Mouse (Mus musculus) testis, postnatal 10 days (tissue): ENCODE results near the gene Rhcg.

Experiments
- DNase-seq: peaks from one replicate; pipeline ENCODE4 v3.0.0; 2021; ENCODE audit warnings: low spot score

Rhcg gene

GRCm38 (mm10) chr7:79617418-79617817, at the start of gene Rhcg:
Gene Rhcg, minus strand, starts transcription at chr7:79617657.
- DNase-seq: peak; percentile 53

DNA sequence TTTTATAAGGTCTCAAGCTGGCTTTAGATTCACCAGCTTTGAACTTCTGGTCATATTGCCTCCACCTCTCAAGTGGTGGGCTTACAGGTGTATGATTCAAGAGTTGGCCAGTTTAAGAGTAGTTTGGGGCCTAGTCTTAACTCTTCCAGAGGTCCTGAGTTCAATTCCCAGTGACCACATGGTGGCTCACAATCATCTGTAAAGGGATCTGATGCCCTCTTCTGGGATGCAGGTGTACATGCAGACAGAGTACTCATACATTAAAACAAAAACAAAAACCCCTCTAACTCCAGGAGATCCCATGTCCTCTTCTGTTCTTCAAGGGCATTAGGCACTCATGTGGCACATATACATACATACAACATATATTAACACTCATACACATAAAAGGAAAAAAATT, 49.2 kb upstream of the Rhcg start:
- no peak for DNase-seq

DNA sequence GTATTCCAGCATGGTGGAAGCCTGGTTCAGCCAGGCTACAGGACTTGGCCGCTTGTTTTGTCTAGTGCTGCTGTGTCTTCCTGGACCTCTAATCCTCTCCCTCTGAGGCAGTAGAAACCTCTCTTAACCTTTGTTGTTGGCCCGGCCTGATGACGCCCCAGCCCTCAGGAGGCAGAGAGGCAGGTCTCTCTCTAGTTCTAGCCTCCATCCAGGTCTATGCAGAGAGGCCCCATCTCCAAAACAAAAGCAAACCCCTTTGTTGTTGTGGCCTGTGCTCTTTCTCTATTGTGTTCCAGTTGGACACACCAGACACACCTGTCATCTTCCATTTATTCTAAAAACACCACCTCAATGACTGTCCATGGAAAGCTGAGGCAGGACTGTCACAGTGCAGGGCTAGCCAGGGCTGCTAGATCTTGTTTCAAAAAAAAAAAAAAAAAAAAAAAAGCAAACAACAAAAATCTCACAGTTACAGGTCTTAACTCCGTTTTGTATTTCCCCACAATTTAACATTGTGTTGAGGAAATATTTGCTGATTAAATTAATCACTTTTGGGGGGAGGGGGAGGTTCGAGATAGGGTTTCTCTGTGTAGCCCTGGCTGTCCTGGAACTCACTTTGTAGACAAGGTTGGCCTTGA, 43.9 kb upstream of the Rhcg start:
- no peak for DNase-seq

DNA sequence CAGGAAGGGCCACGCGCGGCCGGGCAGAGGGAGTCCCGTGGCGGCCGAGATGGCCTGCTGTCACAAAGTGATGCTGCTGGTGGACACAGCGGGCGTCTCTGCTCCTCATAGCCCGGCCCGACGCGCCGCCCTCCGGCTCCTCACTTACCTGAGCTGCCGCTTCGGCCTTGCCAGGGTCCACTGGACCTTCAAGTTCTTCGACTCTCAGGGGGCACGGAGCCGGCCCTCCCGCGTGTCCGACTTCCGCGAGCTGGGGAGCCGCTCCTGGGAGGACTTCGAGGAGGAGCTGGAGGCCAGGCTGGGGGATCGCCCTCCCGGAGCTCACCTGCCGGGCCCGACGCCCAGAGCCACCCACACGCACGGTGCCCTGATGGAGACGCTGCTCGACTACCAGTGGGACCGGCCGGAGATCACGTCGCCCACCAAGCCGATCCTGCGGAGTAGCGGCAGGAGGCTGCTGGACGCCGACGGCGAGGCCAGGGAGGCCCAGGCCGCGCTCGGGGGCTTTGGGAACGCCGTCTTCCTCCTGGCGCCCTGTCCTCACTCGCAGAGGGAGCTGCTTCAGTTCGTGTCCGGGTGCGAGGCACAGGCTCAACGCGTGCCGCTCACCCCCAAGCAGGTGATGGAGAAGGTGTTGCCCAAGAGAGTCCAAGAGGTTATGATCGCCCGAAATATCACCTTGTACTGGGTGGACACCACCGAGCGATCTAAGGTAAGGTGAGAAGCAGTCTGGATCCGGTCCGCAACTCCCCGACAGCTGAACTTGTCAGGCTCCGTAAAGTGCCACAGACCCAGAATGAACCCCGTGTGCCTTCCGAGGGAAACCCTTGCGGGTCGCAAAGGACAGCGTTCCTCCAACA, 43.1 kb upstream of the Rhcg start:
- no peak for DNase-seq

DNA sequence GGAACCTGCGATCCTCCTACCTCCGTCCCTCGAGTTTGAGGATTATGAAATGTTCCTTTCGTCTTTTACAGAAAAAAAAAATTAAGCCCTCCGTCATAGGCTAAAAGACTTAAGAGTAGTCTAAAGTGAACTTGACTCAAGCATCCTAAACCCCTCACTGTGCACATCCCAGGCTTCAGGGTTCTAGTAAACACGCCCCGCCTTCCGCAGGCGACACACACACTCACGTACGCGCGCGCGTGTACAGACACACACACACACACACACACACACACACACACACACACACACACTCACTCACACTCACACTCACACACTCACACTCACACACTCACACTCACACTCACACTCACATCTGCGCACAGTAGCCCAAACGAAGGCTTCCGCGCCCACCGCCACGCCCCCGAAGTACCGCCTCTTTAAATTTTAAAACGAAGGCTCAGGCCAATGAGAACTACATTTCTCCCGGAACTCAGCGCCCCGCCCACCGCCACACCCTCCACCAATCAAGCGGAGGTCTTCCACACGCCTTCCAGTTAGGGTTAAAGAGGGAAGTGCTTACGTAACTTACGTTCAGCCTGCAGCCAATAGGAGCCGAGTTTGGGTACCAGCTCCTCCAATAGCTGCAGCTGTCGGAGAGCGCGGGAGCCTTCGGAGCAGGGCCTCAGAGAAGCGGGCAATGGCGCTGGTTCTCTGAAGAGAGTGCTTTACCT, 42.3 kb upstream of the Rhcg start, which contains the start of gene Ticrr:
Gene Ticrr, plus strand, starts transcription at position 619 of the 713 bp plus-strand sequence.
- DNase-seq: peak; percentile 99

DNA sequence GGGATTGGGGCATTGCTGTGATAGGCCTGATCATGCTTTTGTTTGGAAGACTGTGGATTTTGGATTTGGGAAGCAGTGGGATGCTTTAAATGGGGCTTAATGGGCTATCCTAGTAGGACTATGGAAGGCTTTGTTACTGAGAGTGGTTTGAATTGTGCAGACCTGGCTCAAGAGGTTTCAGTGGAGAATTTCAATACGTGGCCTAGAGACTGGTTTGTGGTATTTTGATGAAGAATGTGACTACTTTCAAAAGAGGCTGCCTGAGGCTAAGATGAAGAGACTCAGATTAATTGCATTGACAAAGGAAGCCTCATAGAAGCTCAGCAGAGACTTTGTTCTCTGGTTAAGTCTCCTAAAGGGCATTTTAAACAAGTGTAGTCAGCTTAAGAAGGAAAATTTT, 37.1 kb upstream of the Rhcg start:
- DNase-seq: no peak

GRCm38 (mm10) chr7:79654185-79654584, 36.7 kb upstream of the Rhcg start:
- no peak for DNase-seq

GRCm38 (mm10) chr7:79649005-79649404, 31.5 kb upstream of the Rhcg start:
- peak; percentile 83 for DNase-seq

GRCm38 (mm10) chr7:79647233-79647632, 29.8 kb upstream of the Rhcg start:
- peak; percentile 56 for DNase-seq

DNA sequence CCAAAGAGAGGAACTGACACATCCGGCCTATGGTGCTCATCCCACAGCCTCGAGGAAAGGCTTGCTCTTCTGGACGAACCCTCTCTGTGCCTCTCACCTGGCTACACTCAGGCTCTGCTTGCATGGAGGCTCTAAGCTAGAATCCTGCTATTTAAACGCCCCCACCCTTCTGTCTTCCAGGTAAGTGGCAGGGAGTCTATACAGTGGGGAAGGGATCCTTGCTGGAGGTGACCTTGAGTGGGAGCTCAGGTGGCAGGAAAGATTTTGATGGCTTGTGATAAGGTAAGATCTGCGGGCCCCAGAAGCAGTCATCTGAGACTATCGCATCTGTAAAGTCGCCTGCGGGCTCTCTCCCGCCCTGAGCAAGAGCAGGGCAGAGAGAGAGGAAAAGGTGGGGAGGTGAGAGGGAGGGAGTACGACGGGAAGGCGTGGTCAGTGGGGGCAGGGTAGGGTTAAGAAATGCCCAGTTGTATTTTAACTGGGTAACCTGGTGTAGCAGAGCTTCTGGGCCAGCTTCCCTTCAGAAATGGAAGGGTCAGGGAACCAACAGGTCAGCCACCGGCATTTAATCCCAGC, 14.4 kb upstream of the Rhcg start:
- DNase-seq: no peak

DNA sequence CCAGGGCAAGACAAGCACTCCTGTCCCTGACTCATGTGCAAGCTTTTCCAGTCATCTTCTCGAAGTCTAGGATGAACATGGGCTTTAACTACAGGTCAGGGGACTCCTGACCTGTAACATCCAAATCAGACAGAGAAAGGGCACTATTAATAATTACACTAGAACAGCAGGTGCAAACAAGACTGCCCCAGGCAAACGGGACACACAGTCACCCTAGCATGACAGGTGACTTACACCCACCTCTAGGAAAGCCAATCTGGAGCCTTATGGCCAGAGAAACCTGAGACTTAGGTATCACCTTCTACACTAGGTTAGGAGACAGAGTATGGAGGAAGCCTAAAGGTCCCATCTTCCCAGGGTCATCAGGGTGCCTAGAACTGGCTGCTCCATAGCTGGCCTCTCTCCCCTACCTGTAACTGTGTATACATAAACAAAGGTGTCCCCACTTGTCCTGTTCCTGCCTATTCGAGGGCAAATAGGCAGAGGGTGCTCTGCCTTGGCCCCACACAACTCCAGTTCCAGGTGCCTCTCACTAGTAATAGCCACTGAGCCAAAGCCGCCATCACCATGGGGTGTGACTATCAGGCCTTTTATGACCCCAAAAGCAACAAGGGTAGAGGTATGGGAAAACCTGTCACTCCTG, 10.9 kb upstream of the Rhcg start:
- DNase-seq: no peak

DNA sequence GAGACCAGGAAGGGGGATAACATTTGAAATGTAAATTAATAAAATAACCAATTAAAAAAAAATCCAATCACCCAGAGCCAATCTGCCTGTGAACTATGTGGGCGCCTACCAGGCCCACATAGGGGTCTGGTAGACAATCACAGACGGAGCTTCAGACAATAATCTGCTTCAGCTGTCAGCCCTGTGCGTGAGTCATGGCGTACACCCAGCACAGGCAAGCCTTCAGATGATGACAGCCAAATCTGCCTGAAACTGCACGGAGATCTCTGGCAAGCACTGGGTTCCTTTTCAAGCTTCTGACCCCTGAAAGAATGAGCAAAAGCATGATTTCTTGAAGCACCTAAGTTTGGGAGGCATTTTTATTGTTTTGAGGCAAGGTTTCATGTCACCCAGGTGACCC, 8.7 kb upstream of the Rhcg start:
- no peak for DNase-seq

GRCm38 (mm10) chr7:79623086-79623485, 5.6 kb upstream of the Rhcg start:
- DNase-seq: no peak

DNA sequence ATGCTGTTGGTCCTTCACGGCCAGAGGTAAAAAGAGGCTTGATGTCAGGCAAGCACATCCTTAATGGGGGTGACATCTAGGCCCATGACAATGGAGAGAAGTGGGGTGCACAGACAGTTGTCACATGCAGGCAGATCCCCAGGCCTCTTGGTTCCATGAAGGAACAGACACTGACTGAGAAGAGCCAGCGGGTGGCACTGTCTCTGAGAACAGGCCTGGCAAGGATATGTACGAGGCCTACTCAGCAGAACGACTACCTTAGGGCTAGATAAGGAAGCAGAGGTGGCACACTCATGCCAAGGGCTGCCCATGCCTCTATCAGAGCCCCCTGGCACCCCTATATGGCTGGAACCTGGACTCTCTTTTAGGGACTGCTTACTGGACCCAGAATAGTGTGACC, 2.0 kb upstream of the Rhcg start:
- DNase-seq: no peak

DNA sequence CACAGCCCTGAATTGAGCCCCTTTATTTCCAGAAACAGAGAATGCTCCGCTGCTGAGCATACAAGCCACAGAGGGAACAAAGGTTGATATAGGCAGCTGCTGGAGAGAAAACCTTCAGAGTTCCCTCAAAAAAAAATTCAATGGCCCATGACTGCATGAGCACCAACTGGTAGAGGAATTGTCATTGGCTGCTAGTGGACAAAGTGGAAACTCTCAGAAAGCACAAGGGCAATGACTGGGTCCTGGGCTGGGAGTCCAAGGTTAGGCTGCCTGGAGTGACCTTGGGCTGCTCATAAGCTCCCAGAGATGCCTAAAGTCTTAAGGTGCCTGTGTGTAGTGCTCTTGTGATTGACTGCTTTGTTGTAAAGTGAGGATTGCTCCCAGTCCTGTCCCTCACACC, 1.5 kb downstream of the Rhcg start:
- DNase-seq: no peak

- DNase-seq: no peak
Measured at GRCm38 (mm10) chr7:79615008-79615407, 2.4 kb downstream of the Rhcg start.

- DNase-seq: peak; percentile 60
Measured at GRCm38 (mm10) chr7:79613314-79613713, 4.1 kb downstream of the Rhcg start.

- peak; percentile 83 for DNase-seq
Measured at GRCm38 (mm10) chr7:79612783-79613182, 4.7 kb downstream of the Rhcg start.

GRCm38 (mm10) chr7:79611901-79612300, 5.6 kb downstream of the Rhcg start:
- no peak for DNase-seq

DNA sequence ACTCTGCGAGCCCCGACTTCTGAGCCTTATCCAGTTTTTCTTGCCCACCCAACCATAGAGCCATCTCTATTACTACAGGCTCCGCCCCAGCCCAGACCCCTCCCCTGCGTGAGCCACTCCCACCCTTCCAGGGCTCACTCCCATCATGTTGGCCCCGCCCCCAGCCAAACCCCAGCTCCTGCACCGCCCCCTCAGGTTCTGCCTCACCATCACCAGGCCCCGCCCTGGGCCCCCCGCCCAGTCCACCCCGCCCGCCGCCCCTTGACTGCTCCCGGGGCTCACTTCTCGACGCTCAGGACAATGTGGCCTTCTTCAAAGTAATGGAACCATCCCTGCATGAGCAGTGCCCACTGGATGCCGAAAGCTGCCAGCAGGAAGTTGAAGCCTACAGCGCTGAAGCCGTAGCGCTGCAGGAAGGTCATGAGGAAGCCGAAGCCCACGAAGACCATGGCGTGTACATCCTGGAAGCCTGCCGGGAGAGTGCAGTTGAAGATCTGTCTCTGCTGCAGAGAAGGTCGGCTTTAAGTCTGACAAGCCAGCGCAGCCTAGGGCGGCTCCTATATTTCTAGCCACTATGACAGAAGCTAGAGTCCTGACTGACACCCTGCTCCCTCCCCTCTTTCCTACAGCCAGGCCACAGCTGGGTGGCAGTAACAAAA, 10.1 kb downstream of the Rhcg start:
- peak; percentile 71 for DNase-seq

- DNase-seq: no peak
Measured at GRCm38 (mm10) chr7:79606766-79607165, 10.7 kb downstream of the Rhcg start.
